Mouse (Mus musculus) layer of hippocampus, adult 11-12 months (tissue): Measurements from ENCODE around the gene BC029722.
"Not testable (repeated sequence)": the region's sequence is repeated elsewhere in the genome, so short reads cannot be mapped to it uniquely, and the experiment has no call there.

Source experiments
- DNase-seq: peaks from one replicate; pipeline ENCODE4 v3.0.0; 2022; ENCODE audit warnings: low spot score

BC029722 gene

GRCm38 (mm10) chr2:155819392-155819448, at the start of gene BC029722:
Gene BC029722 (minus strand): TSS chr2:155819426.
- DNase-seq: no peak

DNA sequence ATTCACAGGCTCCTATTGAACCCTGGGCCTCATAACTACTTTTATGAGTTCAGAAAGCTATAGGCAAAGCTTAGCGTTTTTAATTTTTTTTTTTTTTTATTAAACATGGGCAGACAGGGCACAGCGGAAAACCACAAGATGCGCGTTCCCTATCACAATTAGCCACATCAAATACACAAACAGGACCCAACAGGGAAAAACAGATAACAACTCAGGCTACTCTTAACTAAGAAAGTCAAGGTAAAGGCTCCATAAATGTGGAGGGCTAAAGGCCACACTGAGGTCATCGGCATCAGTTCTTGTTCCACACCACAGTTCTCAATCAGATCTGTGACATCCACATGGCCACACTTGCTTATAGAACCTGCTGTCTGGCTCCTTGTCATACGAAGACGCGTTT, 49.1 kb upstream of the BC029722 start:
- DNase-seq: no peak

- DNase-seq: no peak
Measured at GRCm38 (mm10) chr2:155863301-155863867, 44.2 kb upstream of the BC029722 start.

GRCm38 (mm10) chr2:155862573-155863300, 43.5 kb upstream of the BC029722 start:
- no peak for DNase-seq

DNA sequence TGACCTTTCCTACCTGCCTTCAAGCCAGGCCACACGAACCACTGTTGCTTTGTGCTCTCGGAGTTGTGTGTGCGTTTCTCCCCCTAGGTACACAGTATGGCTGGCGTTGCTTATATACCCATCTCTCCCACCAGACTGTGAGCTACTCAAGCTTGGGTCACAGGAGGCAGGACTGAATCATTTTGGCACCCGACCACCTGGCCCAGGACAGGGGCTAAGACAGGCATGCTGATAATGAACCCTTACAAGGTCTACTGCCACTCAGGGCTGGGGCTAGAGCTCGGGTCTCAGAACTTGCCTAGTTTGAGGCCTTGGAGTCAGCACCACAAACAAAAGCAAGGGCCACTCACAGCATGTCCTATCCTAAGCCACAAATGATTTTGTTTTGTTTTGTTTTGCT, 42.4 kb upstream of the BC029722 start:
- no peak for DNase-seq

GRCm38 (mm10) chr2:155860102-155860501, 40.9 kb upstream of the BC029722 start:
- DNase-seq: no peak

DNA sequence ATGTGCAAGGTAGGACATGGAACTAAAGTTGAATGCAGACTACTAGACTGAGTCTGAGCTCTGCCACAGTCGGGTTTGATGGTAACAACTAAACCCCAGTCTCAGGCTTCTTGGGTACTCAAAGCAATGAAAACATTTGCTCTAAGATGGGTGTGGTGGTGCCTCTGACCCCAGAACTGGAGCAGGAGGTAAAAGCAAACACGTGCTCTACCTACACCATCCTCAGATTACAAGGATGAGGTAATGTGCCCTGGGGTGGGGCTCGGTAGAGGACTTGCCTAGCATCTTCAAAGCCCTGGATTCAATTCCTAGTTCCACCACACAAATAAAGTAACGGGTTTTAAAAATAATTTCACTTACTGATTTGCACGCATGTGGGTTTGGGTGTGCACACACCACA, 33.3 kb upstream of the BC029722 start:
- no peak for DNase-seq

DNA sequence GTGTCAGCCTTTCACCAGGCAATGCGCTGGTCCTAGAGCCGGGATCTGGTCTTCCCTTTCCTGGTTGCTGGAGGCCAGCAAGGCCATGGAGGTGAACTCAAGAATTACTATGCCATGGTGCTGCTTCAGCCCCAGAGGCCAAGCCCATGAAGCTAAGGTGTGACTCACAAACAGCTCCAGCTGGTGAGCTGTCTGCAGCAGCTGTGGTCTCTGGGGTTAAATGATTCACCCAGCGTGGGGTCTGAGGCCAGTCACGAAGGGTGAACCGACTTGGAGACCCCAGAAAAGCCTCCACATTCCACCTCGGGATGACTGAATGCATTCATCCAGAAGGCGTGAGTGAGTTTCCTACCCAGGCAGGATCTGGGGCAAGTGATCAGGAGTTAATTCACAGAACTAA, 30.9 kb upstream of the BC029722 start:
- DNase-seq: no peak

GRCm38 (mm10) chr2:155849464-155849863, 30.2 kb upstream of the BC029722 start:
- no peak for DNase-seq

DNA sequence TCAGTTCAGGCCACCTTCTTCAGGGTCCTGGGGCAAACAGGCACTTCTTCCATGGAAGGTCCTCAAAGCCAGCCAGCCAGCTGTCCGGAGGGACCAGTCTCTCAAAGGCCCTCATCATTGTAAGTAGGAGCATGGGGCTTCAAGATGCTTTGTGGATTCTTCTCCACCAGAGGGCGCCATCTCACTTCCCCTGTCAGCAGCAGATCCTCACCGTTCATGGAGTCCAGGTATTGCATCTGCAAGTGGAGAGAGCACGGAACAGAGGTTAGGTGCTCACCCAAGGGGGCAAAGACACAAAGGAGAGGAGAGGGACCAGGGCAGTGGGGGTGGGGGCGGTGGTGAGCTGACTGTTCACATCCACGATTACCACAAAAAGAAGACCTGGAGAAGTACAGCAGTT, 29.1 kb upstream of the BC029722 start:
- peak; percentile 85 for DNase-seq

DNA sequence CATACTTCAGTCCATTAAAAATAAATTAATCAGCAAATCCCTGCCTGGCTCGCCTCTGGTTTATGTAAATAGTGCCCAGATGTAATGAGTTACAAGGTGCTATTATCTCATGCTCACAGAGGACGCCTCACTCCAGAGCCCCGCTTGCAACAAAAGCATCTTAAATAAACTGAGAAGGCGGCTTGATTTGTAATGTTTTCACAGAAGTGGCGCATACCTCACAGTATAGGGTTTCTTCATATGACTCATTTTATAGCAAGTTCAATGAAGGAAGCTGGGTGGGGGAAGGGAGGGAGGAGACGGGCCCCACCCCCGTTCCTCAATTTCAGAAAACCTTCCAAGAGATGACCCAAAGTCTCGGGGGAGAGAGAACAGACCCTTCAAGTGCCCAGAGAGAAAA, 27.7 kb upstream of the BC029722 start:
- no peak for DNase-seq

DNA sequence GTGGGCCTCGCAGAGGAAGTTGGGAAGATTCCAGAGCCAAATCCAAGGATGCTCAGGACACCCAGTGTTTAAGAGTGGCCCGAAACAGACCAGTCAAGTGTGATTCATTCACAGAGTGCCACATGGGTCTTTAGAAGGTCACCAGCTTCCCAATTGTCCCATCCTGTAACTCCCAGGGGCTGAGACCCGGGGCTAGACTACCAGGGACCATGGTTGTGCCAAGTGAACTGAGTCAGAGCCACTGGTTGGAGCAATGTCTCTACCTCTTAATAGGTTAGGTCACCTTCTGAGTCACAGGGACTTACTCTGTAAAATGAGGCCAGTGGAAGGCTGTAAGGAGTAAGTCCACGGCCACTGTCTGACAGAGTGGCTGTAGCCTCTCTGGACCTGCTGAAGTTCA, 19.7 kb upstream of the BC029722 start:
- DNase-seq: no peak

DNA sequence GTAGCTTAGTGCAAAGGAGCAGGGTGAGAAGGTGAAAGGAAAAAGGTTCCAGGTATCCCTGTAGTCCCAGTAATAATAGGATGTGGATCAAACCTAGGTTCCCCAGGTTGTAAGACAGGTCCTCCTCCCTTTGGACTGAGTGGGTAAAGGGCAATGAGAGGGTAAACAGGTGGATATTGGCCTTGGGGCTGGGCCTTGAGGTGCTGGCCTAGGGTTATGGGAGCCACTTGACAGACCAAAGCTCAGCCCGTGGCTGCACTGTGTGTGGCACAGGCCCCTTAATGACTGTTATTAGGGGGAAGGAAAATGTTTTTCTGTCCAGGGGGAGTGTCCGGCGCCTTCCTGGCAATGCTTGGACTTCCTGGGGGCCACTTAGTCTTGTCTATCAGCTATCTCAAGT, 18.7 kb upstream of the BC029722 start:
- DNase-seq: no peak

- DNase-seq: no peak
Measured at GRCm38 (mm10) chr2:155834732-155835131, 15.5 kb upstream of the BC029722 start, which contains the start of gene Fam83c. Gene Fam83c (minus strand): TSS chr2:155834854.

- not testable (repeated sequence) for DNase-seq
Measured at GRCm38 (mm10) chr2:155832087-155832486, 12.9 kb upstream of the BC029722 start.

DNA sequence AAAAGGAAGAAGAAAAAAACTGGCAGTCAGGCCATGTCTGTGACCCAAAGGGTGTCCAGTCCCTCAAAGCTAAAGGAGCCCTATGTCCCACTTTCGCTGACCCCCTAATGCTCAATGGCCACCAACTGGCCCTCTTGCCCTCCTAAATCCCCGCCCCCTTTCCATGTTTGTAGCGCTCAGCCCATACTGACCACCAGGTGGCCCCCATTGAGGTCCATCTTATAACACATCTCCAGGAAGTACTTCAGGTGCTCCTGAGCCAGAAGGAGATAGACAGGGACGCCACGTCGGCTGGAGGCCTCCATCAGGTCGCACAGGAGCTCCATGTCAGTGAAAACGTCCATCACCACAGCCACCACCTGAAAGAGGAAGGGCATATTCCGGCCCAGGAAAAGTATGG, 12.1 kb upstream of the BC029722 start:
- no peak for DNase-seq

DNA sequence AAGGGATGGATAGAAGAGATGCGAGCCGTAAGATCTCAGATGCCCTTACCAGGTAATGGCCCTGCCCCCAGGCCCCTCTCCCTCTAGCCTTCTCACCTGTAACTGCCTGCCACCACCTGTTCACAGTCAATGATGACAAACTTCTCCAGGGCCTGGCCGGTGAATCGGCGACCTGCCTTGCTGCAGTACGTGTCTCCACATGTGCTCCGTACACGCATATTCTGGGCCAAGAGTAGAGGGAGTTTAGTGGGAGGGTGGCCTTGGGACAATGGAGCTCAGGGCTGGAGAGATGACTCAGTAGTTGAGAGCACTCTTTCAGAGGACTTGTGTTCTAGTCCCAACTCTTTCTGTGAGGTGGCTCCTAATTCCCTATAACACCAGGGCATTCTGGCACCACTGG, 11.6 kb upstream of the BC029722 start:
- DNase-seq: no peak

DNA sequence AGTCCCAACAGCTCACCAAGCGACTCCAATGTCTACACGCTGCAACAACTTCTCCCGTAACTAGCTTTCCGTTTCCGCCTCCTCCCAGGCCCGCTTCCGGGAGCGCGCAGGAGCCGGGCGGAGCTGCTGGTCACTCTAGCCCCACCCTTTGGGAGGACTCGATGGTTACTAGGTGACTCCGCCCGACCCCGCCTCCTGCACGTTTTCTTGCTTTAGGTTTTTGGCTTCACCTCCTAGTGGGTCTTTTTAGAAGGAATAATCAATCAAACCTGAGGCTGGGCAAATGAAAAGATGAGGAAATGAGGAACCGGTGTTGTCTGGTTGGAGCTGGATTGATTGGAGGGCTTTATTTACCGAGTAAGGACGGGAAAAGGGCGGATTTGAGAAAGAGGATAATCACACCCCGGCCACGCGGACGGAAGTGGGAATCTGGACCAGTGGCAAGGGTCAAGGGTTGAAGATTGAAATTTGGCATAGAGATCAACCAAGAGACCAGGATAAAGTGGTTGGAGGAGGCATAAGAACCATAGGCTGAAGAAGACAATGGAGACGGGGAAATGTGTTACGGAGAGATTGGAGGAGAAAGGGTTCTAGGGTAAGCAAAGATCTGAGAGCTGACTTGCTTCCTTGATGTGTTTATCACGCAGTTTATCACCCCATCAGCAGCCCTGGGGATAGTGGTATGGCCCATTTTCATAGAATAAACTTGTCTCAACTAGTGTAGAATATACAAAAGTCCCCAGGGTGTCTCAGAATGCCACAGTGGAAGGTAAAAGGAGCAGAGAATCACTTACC, 7.6 kb upstream of the BC029722 start, which contains the start of gene Eif6:
Gene Eif6, minus strand, starts transcription at position 296 of the 795 bp plus-strand sequence.
- peak; percentile 82 for DNase-seq

- DNase-seq: no peak
Measured at GRCm38 (mm10) chr2:155825904-155826629, 6.8 kb upstream of the BC029722 start.

- no peak for DNase-seq
Measured at GRCm38 (mm10) chr2:155823722-155824121, 4.5 kb upstream of the BC029722 start.

DNA sequence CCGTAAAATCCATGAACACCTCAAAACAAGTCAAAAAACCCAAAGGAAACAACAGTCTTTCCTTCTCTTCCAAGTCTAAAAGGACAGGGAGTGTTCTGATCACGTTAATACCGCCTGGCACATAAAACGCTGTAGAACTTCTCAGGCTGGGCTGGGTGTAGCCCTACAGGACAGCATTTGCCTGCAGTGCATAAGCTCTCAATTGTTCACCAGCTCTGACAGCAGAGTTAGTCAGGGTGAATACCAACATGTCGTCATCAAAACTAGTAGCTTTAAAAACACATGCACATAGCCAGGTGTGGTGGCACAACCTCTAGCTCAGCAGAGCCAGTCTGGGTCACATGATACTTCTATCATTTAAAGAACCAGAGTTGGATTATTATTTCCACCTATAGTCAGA, 1.6 kb upstream of the BC029722 start:
- no peak for DNase-seq

- DNase-seq: no peak
Measured at GRCm38 (mm10) chr2:155819449-155820251, 424 bp upstream of the BC029722 start.
